Mouse (Mus musculus) hematopoietic stem cell, adult 5-6 weeks (primary cell): ENCODE measurements around the gene Wnt9a. TPM values are rescaled to one million over a fixed set of nuclear protein-coding genes. Genes with fewer than 3 reads are reported as not detected.

ENCODE experiments used
- ATAC-seq, 2 experiments: fragments of 125-278 bp in 1 of 2; replicated peaks in 1 of 2; 2 replicates each; pipeline ENCODE4 v1.8.0; 2016 to 2017; ENCODE audit warnings: inconsistent platforms in 2 of 2, mild to moderate bottlenecking in 2 of 2, moderate number of reproducible peaks in 2 of 2, low read depth in 1 of 2, moderate TSS enrichment in 1 of 2; ENCODE audit not compliant: low FRiP score in 2 of 2, poor library complexity in 2 of 2, severe bottlenecking in 2 of 2, insufficient read depth in 1 of 2, low TSS enrichment in 1 of 2
- total RNA-seq: library from RNA; stranded (forward); fragments of 172-1452, 232-1000 nt; gene quantifications from 2 replicates; pipeline ENCODE4 v1.2.3, GENCODE M21; 2017

Gene Wnt9a
- 0.30 TPM in 1 of 2 replicates, not detected in the other for total RNA-seq

GRCm38 (mm10) chr11:59306461-59307421 lies at the start of gene Wnt9a:
Gene Wnt9a, plus strand, starts transcription at chr11:59306928.
- ATAC-seq, result no peak

DNA sequence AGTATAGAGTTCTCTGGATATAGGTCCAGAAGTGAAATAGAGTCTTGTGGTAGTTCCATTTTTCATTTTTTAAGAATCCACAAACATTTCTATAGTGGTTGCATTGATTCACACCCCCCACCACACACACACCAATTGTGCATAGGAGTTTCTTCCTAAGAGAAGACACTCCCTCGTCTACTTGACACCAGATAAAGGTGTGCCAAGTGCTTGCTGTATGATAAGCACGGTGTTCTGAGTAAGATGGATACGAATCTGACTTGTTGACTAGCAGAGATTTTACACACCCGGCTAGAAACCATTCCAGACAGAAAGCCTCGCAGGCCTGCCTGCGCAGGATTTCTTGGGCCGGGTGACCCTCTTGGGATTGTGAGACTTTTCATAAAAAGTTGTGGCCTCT lies 47.1 kb upstream of the Wnt9a start:
- no peak for ATAC-seq

- ATAC-seq, result peak in 1 of 2 experiments; percentile 24; a peak in 1 of 4 replicates
These were observed 45.8 kb upstream of the Wnt9a start for GRCm38 (mm10) chr11:59260706-59261493.

DNA sequence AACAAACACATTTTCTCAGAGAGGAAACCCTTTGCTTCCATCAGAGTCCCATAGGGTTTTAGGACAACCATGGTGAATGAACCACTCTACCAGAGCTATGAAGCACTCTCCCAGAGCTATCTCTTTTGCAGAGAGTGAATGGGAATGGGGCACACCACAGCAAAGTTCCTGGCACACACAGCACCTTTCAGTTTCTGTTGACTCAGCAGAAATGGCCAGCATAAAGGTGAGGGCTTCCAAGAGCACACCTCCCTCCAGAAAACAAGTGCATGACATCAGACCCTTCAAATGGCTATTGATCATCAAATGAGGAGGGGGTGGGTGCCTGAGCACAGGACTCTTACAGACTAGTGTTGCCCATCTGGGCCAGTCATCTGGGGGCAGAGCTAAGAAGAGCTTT lies 44.4 kb upstream of the Wnt9a start:
- no peak for ATAC-seq

- ATAC-seq, result peak; percentile 42 to 52
These were observed 42.7 kb upstream of the Wnt9a start for GRCm38 (mm10) chr11:59263870-59264563.

DNA sequence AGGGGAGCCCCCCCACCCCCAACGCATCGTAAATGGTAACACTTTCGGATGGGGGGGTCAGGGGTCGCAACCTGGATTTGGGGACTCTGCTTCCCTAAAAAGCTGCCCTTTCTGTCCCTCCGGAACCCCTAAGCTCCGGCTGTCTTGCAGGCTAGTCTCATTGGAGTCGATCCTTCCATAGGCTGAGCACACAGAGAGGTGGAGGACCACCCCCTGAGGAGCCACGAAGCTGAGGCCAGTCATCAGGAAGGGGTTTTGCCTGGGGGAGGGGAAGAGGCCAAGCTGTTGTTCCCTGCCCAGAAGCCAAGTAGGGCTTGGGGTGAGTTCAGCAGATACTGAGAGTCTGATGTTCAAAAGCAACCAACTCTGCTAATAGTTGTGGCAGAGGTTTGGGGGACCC lies 42.1 kb upstream of the Wnt9a start:
- no peak for ATAC-seq

- ATAC-seq, result no peak
These were observed 41.4 kb upstream of the Wnt9a start for GRCm38 (mm10) chr11:59265154-59265813.

DNA sequence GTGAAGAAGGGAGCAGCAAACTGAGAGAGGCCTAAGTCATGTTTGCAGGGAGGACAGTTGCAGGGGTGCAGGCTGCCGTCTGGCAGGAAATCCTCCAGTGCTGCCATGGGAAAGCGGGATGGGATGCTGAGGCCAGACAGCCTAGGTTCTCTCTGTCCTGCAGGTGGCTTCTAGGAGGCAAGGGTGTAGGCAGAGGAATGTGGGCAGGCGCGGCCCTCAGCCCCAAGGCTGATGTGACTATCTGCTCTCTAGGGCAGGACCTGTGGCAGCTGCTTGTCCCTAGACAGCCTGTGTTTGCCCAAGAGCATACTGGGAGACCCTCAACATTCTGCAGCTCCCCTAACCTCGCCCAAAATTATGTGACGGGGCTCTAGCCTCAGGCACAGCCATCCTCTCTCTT lies 40.0 kb upstream of the Wnt9a start:
- no peak for ATAC-seq

GRCm38 (mm10) chr11:59274184-59274583 lies 32.5 kb upstream of the Wnt9a start:
- ATAC-seq, result no peak

DNA sequence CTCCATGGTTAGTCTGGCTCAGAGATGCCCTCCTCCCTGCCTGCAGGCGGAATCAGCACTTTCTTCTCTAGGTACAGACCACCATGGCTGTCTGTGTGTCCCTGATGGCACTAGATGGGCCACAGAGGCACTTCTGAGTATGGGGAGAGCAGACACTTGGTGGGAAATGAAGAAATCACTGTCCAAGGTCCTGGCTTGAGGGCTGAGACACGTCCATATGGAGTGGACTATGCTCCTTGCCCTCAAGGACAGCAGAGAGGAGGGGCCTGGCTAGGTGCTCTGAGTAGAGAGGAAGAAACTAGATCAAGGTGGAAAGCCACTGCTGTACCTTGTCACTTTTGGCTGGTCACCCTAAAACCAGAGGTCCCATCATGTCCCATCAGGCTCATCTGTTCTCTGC lies 29.9 kb upstream of the Wnt9a start:
- no peak for ATAC-seq

DNA sequence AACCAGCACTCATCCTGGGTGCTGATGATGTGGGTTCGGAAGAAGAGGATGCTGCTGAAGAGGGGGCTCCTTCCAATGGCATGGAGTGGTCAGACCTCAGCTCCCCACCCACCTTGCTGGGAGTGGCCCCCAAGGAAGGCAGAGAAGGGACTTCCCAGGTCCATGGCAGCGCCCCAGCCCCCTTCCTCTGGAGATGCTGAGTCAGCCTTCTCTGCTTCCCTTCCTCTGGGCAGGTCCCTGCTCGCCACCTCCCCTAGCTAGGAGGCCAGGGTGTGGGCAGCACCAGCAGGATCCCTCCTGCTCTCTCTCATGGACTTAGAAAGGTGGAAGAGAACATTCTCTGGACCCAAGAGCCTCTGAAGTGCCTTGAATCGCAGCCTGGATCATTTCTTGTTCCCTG lies 28.7 kb upstream of the Wnt9a start:
- no peak for ATAC-seq

GRCm38 (mm10) chr11:59282111-59282510 lies 24.6 kb upstream of the Wnt9a start:
- no peak for ATAC-seq

DNA sequence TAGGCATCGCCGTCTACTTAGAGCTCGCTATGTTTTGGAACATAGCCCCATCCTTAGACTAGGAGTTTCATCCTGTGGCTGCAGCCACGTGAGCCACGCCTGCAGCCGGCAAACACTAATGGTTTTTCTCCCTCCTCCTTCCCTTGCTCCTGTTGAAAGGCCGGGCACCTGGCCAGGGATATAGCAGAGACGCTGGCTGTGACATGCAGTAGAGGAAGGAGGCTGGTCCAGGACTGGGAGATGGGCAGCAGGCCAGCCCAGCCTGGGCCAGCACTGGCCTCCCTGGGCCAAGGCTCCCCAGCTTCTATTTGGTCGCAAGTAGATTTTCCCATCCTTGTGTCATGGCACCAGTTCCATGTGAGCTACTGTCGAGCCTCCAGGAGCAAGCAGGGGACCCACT lies 23.8 kb upstream of the Wnt9a start:
- peak in 1 of 2 experiments; percentile 32; a peak in 1 of 4 replicates for ATAC-seq

GRCm38 (mm10) chr11:59284146-59284545 lies 22.6 kb upstream of the Wnt9a start:
- no peak for ATAC-seq

DNA sequence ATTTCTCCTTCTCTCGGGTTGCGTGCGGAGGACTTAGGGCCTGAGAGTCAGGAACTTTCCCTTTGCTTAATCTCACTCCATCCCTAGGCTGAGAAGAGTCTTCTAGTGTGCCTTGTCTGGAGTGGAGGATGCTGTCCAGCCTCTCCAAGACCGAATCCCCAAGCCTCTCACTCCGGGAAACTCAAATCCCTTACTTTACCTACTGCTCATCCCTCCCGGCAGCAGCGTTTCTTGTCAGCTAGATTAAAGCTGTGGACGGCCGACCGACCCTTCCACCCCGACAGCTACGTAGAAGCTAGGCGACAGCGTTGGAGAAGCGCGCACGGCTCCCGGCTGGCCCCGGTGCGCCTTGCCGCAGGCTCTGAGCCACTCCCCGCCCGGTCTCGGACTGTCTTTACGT lies 17.0 kb upstream of the Wnt9a start:
- 0 out of 4 replicates have a peak, but pooled peaks of 1 of the 2 experiments have one; percentile 22 for ATAC-seq

DNA sequence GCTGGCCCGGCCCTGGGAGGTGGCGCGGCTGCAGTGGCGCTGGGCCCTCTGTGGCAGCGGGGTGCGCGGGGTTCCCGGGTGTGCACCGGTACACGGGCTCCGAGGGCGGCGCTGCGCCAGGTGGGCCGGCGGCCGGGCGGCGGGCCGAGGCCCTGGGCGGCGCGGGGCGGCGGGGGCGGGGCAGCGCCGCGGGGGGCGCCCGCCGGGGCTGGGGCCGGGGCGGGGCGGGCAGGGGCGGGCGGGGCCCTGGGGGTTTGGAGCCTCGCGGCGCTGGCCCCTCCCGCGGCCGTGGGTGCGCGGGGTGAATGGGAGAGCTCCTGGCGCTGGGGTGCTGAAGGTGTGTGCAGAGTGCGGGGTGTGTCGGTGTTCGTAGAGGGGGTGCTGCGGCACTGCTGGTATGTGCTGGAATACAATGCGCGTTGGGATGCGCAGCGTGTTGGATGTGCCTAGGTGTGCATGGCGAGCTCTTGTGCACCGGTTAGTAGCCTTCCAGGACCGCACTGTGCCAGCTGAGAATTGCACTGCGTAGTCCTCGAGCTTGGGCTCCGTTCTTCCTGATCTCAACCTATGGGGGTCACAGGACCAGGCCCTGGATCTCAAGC lies 15.9 kb upstream of the Wnt9a start, which contains the start of gene Wnt3a:
Wnt3a (minus strand) TSS at position 51 of the 602 bp plus-strand sequence.
- ATAC-seq, result no peak

DNA sequence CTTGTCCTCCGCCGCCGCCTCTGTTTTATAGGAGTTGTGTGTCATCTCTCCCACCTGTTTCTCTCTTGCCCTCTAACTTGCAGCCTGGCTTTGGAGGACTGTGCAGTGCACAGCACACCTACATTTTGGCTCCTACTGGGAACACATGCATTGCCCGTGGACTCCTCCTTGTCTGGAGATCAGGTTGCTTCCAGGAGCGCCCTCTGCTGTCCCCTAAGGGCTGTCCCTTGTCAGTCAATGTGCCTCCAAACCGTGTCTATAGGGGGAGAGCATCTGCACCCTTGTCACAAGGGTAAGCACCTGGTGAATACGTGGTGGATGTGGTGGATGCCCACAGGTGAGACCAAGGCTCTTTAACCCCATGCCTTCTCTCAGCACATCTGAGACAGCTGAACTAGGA lies 13.1 kb upstream of the Wnt9a start:
- ATAC-seq, result peak; percentile 52 to 59; a peak in 2 of 4 replicates
